Mouse (Mus musculus) embryonic fibroblast, embryonic 13.5 days (primary cell): ENCODE results near the gene Dcbld1.

ENCODE experiments used
- CTCF ChIP-seq: IDR thresholded peaks from 2 replicates; pipeline ENCODE4 v1.5.1; 2011; ENCODE audit warnings: mild to moderate bottlenecking, control low read depth, low read length, moderate library complexity, borderline replicate concordance; ENCODE audit not compliant: insufficient read depth
- POLR2A ChIP-seq: IDR thresholded peaks from 2 replicates; pipeline ENCODE4 v1.6.1; 2011; ENCODE audit warnings: low read depth, mild to moderate bottlenecking, control low read depth, low read length, moderate library complexity

DNA sequence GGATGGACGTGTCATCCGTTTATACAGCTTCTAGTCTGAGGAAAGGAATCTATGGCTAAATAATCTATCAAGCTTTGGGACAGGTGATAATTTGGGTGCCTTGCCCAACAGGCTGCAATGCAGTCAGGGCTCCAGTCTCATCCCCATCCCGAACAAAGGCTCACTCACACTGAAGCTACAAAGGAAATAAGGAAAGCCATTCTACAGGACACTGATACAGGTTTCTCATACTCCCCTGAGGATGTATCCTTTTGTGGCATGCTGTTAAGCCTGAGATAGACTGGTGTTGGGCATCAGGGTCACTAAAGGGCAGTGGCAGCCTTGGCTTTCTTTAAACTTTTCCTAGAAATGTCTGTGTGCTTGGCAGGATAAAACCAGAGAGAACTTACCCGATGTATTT, 46.5 kb downstream of the Dcbld1 start:
- no peak for TF ChIP-seq POLR2A
- TF ChIP-seq CTCF: no peak
